Mouse (Mus musculus) myocyte (in vitro differentiated cells): ENCODE measurements around the gene Ryr2.

Experiments
- CEBPB ChIP-seq: IDR thresholded peaks from 2 replicates; pipeline ENCODE4 v1.6.1; 2011; ENCODE audit warnings: mild to moderate bottlenecking, moderate library complexity; ENCODE audit not compliant: poor library complexity, insufficient read depth, severe bottlenecking
- E2F4 ChIP-seq: IDR thresholded peaks from one replicate; pipeline ENCODE4 v1.6.1; 2011; ENCODE audit warnings: mild to moderate bottlenecking, control low read depth, moderate library complexity; ENCODE audit not compliant: insufficient read depth
- MAX ChIP-seq: IDR thresholded peaks from one replicate; pipeline ENCODE4 v1.6.1; 2011; ENCODE audit warnings: low read depth, mild to moderate bottlenecking, control low read depth
- MYOD1 ChIP-seq, 3 experiments: IDR thresholded peaks; one replicate each; pipeline ENCODE4 v1.6.1; 2011; ENCODE audit warnings: control low read depth in 2 of 3, low read depth in 2 of 3, mild to moderate bottlenecking in 2 of 3, moderate library complexity in 1 of 3; ENCODE audit not compliant: insufficient read length in 2 of 3, control insufficient read depth in 1 of 3
- POLR2A ChIP-seq: IDR thresholded peaks from one replicate; pipeline ENCODE4 v1.6.1; 2011; ENCODE audit warnings: low read depth, mild to moderate bottlenecking, control low read depth, moderate library complexity; ENCODE audit not compliant: insufficient read length
- USF1 ChIP-seq: IDR thresholded peaks from one replicate; pipeline ENCODE4 v1.6.1; 2011; ENCODE audit warnings: low read depth, mild to moderate bottlenecking, control low read depth, moderate library complexity

DNA sequence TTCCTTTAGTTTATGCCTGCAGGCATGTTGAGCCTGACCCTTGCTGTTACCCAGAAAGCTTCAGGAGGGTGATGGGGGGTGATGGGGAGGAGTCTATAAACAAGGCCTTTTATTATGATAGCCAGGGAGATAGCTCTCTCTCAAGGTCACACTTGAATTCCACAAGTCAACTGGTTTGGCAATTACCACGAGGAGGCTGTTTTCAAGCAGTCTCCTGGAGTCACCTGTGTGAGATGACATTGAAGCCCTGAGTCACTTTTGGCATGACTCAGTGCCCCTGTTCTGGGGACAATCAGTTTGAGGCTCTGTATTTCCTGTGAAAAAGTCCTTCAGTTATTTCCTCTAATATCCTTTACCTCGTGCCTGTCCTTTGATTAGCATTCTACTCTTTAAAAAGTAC, 573.5 kb downstream of the Ryr2 start:
- TF ChIP-seq USF1 (no peak), MYOD1 (IDR thresholded peaks at IDR 0.05; ENCODE audit: control insufficient read depth in 1 of 3, insufficient read length in 2 of 3, low read depth in 2 of 3) (no peak), POLR2A (no peak), CEBPB (no peak), MAX (no peak), E2F4 (no peak)
